Mouse (Mus musculus): ENCODE data around the gene Tmem135. TPM values are rescaled to one million over a fixed set of nuclear protein-coding genes. Genes with fewer than 3 reads are reported as not detected.

The Tmem135 gene
- polyA plus RNA-seq, 1 experiment: 22.6 TPM

DNA sequence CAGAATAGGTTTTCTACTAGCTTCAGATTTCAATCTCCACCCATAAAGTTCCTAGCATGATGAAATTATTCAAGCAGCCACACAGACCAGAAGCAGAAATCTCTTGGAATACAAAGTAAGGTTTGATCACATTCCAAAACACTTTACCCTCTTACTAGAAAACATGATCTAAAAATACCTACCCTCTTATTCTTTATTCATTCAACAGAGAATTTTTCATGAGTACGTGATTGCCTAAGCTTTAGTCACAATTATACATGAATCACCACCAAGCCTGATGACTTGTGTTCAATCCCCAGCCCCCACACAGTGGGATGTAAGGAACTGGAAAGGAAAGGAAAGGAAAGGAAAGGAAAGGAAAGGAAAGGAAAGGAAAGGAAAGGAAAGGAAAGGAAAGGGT is 136.5 kb downstream of the Tmem135 start:
- no peak overlapping the region for H3K4me3 ChIP-seq (ENCODE audit: insufficient read depth, low read length)
- TF ChIP-seq CTCF (IDR thresholded peaks at IDR 0.05; ENCODE audit: borderline replicate concordance, insufficient read depth, low read length): no peak
- TF ChIP-seq POLR2A (IDR thresholded peaks at IDR 0.05; ENCODE audit: low read depth, low read length): no peak
- H3K4me1 ChIP-seq (ENCODE audit: control insufficient read depth, insufficient read depth, low read length): peaks cover 8% of the 10 kb centered on the region
- H3K27ac ChIP-seq (ENCODE audit: insufficient read depth, low read length): peak overlapping the region; percentile 71; the same call in 1 of the 2 replicates

DNA sequence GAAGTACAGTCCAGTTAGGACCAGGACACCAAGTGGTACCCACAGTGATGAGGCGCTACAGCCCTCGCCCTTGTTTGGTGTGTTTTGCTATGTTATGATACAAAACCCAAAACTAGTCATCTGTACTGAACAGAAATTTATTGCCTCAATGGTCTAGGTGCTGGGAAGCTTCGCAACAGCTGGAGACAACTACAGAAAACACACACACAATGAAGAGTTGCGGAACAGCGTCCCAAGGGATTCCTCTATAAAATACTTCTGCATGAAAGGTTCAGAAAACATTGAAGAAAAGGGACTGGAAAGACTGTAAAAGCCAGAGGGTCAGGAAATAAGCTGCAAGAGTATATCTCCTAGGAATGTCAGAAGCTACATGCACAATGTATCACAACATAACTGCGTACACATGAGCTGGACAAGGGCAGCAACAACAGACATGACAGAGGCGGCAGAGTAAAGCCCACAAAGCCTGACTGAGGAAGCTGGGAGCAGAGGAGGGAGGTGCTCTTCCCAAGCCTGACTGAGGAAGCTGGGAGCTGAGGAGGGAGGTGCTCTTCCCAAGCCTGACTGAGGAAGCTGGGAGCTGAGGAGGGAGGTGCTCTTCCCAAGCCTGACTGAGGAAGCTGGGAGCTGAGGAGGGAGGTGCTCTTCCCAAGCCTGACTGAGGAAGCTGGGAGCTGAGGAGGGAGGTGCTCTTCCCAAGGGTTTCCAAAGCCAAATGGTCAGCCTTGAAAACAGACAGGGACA is 137.8 kb downstream of the Tmem135 start:
- Histone ChIP-seq H3K4me3 (ENCODE audit: insufficient read depth, low read length) (no peak overlapping the region), H3K27ac (ENCODE audit: insufficient read depth, low read length) (peak overlapping the region; percentile 58; the same call in 1 of the 2 replicates), H3K4me1 (ENCODE audit: control insufficient read depth, insufficient read depth, low read length) (peaks cover 8% of the 10 kb centered on the region)
- TF ChIP-seq POLR2A (IDR thresholded peaks at IDR 0.05; ENCODE audit: low read depth, low read length): no peak
- TF ChIP-seq CTCF (IDR thresholded peaks at IDR 0.05; ENCODE audit: borderline replicate concordance, insufficient read depth, low read length): no peak

DNA sequence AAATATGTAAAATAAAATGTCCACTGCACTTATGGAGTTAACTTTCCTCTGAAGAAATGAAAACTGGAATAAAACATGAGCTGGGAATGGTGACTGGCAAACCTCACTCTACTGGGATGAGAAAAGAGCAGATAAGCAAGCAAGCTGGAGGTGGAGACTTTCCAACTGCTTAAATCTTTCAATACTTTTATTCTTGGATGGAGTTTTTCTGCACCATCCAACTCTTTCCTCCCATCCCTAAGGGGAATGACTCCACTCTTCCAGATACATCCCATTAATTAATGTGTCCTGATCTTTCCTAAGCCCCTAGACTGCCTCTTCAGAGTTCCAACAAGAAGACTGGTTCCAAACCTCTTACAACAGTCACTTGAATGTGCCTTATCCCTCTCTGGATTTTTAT is 143.1 kb downstream of the Tmem135 start:
- Histone ChIP-seq H3K4me1 (ENCODE audit: control insufficient read depth, insufficient read depth, low read length) (peaks cover 4% of the 10 kb centered on the region), H3K27ac (ENCODE audit: insufficient read depth, low read length) (no peak overlapping the region), H3K4me3 (ENCODE audit: insufficient read depth, low read length) (no peak overlapping the region)
- TF ChIP-seq CTCF (IDR thresholded peaks at IDR 0.05; ENCODE audit: borderline replicate concordance, insufficient read depth, low read length) (no peak), POLR2A (IDR thresholded peaks at IDR 0.05; ENCODE audit: low read depth, low read length) (no peak)

DNA sequence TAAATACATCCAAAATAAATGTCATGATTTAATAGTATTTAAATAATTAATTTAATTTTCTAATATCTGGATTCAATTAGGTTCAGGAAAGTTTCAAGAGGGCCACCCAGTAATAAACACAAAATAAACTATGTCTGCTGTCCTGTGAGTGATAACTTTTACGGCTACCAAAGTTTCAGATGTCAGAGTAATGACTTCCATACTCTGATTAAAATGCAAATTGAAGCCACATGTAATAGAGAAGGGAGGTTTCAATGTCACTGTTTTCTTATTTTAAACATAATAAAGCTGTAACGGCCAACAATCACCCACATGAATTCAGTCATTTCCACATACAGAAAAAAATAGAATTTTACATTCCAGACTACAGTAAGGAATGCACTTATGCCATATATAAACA is 145.2 kb downstream of the Tmem135 start:
- TF ChIP-seq CTCF (IDR thresholded peaks at IDR 0.05; ENCODE audit: borderline replicate concordance, insufficient read depth, low read length) (no peak), POLR2A (IDR thresholded peaks at IDR 0.05; ENCODE audit: low read depth, low read length) (no peak)
- peaks cover 4% of the 10 kb centered on the region for H3K4me1 ChIP-seq (ENCODE audit: control insufficient read depth, insufficient read depth, low read length)
- H3K4me3 ChIP-seq (ENCODE audit: insufficient read depth, low read length): no peak overlapping the region
- H3K27ac ChIP-seq (ENCODE audit: insufficient read depth, low read length): no peak overlapping the region

DNA sequence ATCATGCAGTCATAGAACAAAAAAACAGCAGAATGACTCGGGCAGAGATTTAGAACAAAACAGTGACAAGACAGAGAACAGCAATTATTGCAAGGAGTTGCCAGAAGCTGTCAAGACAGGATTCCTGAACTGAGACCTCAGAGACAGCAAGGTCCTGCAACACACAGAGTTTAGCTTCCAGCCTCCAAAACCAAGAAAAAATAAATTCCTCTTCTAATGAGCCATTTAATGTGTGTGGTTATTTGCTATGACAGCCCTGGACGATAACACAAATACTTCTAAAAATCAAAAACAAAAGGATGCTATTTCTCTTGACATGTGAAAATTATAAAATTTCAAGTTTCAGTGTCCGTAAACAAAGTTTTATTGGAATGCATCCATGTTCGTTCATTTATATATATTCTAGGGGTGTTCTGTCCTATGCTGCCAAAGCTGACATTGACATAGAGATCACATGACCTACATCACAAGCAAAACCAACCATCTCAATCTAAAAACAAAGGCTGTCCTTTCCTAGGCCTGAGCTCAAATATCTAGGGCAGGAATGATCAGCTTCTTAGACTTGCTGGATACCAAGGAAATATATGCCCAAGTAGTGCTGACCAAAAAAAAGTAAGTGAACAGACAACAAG is 146.0 kb downstream of the Tmem135 start:
- TF ChIP-seq CTCF (IDR thresholded peaks at IDR 0.05; ENCODE audit: borderline replicate concordance, insufficient read depth, low read length): no peak
- TF ChIP-seq POLR2A (IDR thresholded peaks at IDR 0.05; ENCODE audit: low read depth, low read length): no peak
- Histone ChIP-seq H3K27ac (ENCODE audit: insufficient read depth, low read length) (no peak overlapping the region), H3K4me3 (ENCODE audit: insufficient read depth, low read length) (no peak overlapping the region), H3K4me1 (ENCODE audit: control insufficient read depth, insufficient read depth, low read length) (peaks cover 4% of the 10 kb centered on the region)

DNA sequence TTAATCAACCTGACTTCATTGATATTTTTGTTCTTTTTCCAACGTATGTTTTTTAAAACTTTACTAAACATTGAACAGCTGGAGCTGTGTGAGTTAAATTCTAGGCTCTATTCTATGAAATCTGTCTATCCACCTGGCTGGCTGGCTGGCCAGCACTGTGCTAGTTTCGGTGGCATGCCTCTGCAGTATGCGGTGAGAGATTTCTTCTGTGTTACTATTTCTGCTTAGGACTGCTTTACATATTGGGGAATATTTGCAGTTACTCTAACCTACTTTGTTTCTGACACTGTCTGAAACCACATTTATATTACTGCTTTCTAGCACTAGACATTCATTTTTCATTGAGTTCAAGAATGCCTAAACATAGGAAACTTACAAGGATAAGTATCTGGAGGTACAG is 150.2 kb downstream of the Tmem135 start:
- TF ChIP-seq CTCF (IDR thresholded peaks at IDR 0.05; ENCODE audit: borderline replicate concordance, insufficient read depth, low read length) (no peak), POLR2A (IDR thresholded peaks at IDR 0.05; ENCODE audit: low read depth, low read length) (no peak)
- H3K4me1 ChIP-seq (ENCODE audit: control insufficient read depth, insufficient read depth, low read length): peaks cover 5% of the 10 kb centered on the region; the same call in 1 of the 2 replicates
- no peak overlapping the region for H3K4me3 ChIP-seq (ENCODE audit: insufficient read depth, low read length)
- no peak overlapping the region for H3K27ac ChIP-seq (ENCODE audit: insufficient read depth, low read length)

DNA sequence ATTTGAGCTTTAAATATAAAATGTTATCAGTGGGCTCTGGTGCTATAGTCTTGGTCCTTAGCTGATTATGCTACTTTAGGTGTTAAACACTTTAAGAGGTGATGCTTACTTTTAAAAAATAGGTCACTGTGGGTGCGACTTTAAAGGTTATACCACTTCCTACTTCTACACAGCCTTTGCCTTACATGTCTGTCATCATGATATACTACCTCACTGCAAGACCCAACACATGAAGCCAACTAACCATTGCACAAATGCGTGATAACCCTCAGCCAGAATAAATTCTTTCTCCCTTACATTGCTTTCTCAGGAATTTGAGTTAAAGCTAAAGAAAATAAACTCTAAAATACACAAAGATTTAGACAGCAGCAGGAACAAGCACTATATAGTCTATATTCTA is 150.7 kb downstream of the Tmem135 start:
- H3K27ac ChIP-seq (ENCODE audit: insufficient read depth, low read length): no peak overlapping the region
- TF ChIP-seq CTCF (IDR thresholded peaks at IDR 0.05; ENCODE audit: borderline replicate concordance, insufficient read depth, low read length): no peak
- no peak for TF ChIP-seq POLR2A (IDR thresholded peaks at IDR 0.05; ENCODE audit: low read depth, low read length)
- H3K4me1 ChIP-seq (ENCODE audit: control insufficient read depth, insufficient read depth, low read length): peaks cover 5% of the 10 kb centered on the region; the same call in 1 of the 2 replicates
- H3K4me3 ChIP-seq (ENCODE audit: insufficient read depth, low read length): no peak overlapping the region

DNA sequence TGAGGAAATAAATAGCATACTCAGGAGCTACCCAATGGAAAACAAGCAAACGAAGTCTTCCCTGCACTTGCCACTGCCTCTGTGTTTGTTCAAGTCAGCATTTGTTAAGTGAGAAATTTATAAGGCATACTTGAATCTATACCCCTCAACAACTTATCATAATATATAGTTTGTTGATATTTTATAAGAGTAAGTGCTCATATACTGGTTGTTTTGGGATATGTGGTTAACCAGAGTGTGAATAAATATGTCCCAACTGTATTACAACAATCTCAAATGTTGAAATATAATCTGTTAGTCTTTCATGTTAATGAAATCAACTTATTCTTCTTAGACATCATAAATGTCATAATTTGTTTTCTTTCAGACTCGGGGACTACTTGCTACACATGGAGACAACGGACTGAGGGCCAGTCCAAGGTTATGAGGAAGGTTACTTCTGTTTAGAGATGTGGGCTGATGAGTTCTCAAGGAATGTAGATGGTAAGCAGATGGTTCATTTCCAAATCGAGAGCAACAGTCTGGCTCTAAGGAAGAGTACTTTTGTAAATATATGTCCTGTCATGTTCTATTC is 152.1 kb downstream of the Tmem135 start:
- H3K4me1 ChIP-seq (ENCODE audit: control insufficient read depth, insufficient read depth, low read length): peaks cover 5% of the 10 kb centered on the region; the same call in 1 of the 2 replicates
- H3K4me3 ChIP-seq (ENCODE audit: insufficient read depth, low read length): no peak overlapping the region
- TF ChIP-seq CTCF (IDR thresholded peaks at IDR 0.05; ENCODE audit: borderline replicate concordance, insufficient read depth, low read length) (no peak), POLR2A (IDR thresholded peaks at IDR 0.05; ENCODE audit: low read depth, low read length) (no peak)
- no peak overlapping the region for H3K27ac ChIP-seq (ENCODE audit: insufficient read depth, low read length)

DNA sequence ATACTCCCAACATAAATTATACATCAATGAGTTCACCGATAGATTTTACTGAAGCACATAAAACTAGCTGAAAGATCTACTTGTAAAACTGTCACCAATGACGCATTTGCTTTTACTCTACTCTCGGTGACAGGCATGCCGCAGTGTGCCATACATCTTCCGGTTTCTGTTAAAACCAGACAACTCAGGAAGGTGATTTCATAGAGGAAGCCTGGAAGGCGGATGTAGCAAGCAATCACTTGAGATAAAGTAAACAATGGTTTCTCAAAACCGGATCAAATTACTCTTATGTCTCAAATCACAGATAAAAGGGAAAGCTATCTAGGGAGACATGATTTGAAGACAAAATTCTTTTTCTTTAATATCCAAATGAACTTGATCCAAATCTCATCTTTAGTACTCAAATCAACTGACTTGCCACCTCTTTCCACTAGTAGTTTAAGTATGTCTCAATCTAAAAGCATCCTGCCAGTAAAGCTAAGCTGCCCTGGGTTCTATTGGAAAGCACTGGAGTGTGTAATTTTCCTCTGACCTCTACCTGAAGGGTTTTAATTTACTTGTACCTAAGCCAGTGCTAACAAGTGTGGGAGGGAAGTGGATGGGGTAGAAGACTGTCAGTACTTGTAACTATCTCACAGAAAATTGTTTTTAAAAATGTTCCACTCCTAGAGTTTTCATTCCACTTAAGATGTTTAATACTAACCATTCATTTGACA is 155.7 kb downstream of the Tmem135 start:
- peaks cover 5% of the 10 kb centered on the region; the same call in 1 of the 2 replicates for H3K4me1 ChIP-seq (ENCODE audit: control insufficient read depth, insufficient read depth, low read length)
- TF ChIP-seq POLR2A (IDR thresholded peaks at IDR 0.05; ENCODE audit: low read depth, low read length): no peak
- 0 out of 2 replicates have a peak overlapping the region, but pooled peaks have one; percentile 6 for H3K27ac ChIP-seq (ENCODE audit: insufficient read depth, low read length)
- H3K4me3 ChIP-seq (ENCODE audit: insufficient read depth, low read length): no peak overlapping the region

Data from embryonic fibroblast, embryonic 13.5 days (primary cell).